Mouse (Mus musculus): ENCODE results near the gene Dusp13.

- TF ChIP-seq CTCF (IDR thresholded peaks at IDR 0.05) (no peak), POLR2A (IDR thresholded peaks at IDR 0.05; ENCODE audit: insufficient read depth, low read depth, low read length) (no peak)
These were observed 14.9 kb upstream of the Dusp13 start for GRCm38 (mm10) chr14:21765754-21766397.
